Mouse (Mus musculus): Measurements from ENCODE around the gene Astl.

GRCm38 (mm10) chr2:127336885-127337284 lies 1.6 kb upstream of the Astl start:
- TF ChIP-seq CTCF (IDR thresholded peaks at IDR 0.05; ENCODE audit: low read depth, low read length) (no peak), POLR2A (IDR thresholded peaks at IDR 0.05; ENCODE audit: extremely low read depth, insufficient read depth, low read length) (no peak)

Measured in liver, adult 2 months (tissue).